Mouse (Mus musculus): ENCODE measurements at regions not wholly inside any gene's neighbourhood (a gene's known extent, or its start where the extent isn't known, plus 50 kb on each side); places are given as distances from the start of the nearest gene placed in this dataset.

DNA sequence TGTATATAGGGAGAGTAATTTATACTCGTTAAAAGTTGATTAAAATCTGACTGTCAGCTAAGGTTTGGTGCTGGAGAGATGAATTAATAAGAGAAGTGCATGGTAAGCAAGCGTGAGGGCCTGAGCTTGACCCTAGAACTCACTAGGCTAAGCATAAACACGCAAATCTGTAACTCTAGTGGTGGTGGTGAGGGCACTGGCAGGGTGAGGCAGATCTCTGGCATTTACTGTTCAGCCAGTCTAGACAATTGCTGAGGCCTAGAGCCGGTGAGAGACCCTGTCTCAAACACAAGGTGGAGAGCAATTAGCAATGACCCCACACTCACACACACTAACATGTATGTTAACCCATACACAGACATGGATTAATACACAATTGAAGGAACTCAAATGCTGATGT lies 544.0 kb upstream of the Pdzrn3 start:
- H3K27ac ChIP-seq (ENCODE audit: insufficient read depth, low read depth, low read length, poor library complexity, severe bottlenecking): no peak overlapping the region
- H3K4me3 ChIP-seq (ENCODE audit: insufficient read depth in 1 of 2, low read depth in 1 of 2, low read length in 2 of 2, poor library complexity in 1 of 2, severe bottlenecking in 1 of 2): no peak overlapping the region
- in situ Hi-C loops (cut with MboI; ENCODE audit: low sequenced_read_pairs in 2 of 2, unreplicated experiment in 2 of 2): no loop called here
- H3K4me1 ChIP-seq (ENCODE audit: control insufficient read depth in 2 of 2, insufficient read depth in 2 of 2, low read length in 2 of 2, poor library complexity in 1 of 2): no peaks in the 10 kb centered on the region
- H3K9ac ChIP-seq (ENCODE audit: insufficient read depth, low read depth, low read length, poor library complexity, severe bottlenecking): no peak overlapping the region
- H3K9me3 ChIP-seq (ENCODE audit: control insufficient read depth, insufficient read depth, low read depth, low read length): no peaks in the 10 kb centered on the region
- TF ChIP-seq ZNF384 (IDR thresholded peaks at IDR 0.05; ENCODE audit: low read depth, low read length) (no peak), ZC3H11A (IDR thresholded peaks at IDR 0.05; ENCODE audit: borderline replicate concordance, low read depth, low read length) (no peak), HCFC1 (IDR thresholded peaks at IDR 0.05; ENCODE audit: borderline replicate concordance, insufficient read depth, low read length) (no peak), CHD2 (IDR thresholded peaks at IDR 0.05; ENCODE audit: low read depth, low read length) (no peak), MAFK (IDR thresholded peaks at IDR 0.05; ENCODE audit: insufficient read depth, low read depth, low read length) (no peak)
- no peak for DNase-seq (ENCODE audit: low read depth, low spot score)
- no peaks in the 10 kb centered on the region for H3K36me3 ChIP-seq (ENCODE audit: control insufficient read depth, insufficient read depth, low read length, poor library complexity, severe bottlenecking)

DNA sequence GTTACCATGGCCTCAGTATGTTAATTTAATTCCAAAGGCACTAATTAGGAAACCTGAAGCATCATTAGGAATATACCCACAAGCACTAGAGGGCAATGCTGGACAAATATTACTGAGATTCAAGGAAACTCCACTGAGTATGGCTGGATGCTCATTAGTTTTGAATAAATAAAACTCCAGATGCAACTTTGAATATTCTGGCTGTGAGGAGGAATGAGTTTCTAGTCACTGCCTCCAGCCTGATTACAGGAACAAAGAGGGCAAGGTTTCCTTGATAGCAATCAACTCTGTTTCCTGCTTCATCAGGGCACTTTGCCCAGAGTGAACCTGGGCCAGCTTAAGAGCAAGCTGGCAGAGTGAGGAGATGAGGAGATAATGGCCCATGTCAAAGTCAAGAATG lies 543.5 kb upstream of the Pdzrn3 start:
- Histone ChIP-seq H3K36me3 (ENCODE audit: control insufficient read depth, insufficient read depth, low read length, poor library complexity, severe bottlenecking) (no peaks in the 10 kb centered on the region), H3K27ac (ENCODE audit: insufficient read depth, low read depth, low read length, poor library complexity, severe bottlenecking) (no peak overlapping the region), H3K4me3 (ENCODE audit: insufficient read depth in 1 of 2, low read depth in 1 of 2, low read length in 2 of 2, poor library complexity in 1 of 2, severe bottlenecking in 1 of 2) (no peak overlapping the region), H3K4me1 (ENCODE audit: control insufficient read depth in 2 of 2, insufficient read depth in 2 of 2, low read length in 2 of 2, poor library complexity in 1 of 2) (no peaks in the 10 kb centered on the region), H3K9me3 (ENCODE audit: control insufficient read depth, insufficient read depth, low read depth, low read length) (no peaks in the 10 kb centered on the region), H3K9ac (ENCODE audit: insufficient read depth, low read depth, low read length, poor library complexity, severe bottlenecking) (no peak overlapping the region)
- no peak for DNase-seq (ENCODE audit: low read depth, low spot score)
- in situ Hi-C loops (cut with MboI; ENCODE audit: low sequenced_read_pairs in 2 of 2, unreplicated experiment in 2 of 2): no loop called here
- TF ChIP-seq HCFC1 (IDR thresholded peaks at IDR 0.05; ENCODE audit: borderline replicate concordance, insufficient read depth, low read length) (no peak), ZC3H11A (IDR thresholded peaks at IDR 0.05; ENCODE audit: borderline replicate concordance, low read depth, low read length) (no peak), CHD2 (IDR thresholded peaks at IDR 0.05; ENCODE audit: low read depth, low read length) (no peak), ZNF384 (IDR thresholded peaks at IDR 0.05; ENCODE audit: low read depth, low read length) (no peak), MAFK (IDR thresholded peaks at IDR 0.05; ENCODE audit: insufficient read depth, low read depth, low read length) (no peak)

DNA sequence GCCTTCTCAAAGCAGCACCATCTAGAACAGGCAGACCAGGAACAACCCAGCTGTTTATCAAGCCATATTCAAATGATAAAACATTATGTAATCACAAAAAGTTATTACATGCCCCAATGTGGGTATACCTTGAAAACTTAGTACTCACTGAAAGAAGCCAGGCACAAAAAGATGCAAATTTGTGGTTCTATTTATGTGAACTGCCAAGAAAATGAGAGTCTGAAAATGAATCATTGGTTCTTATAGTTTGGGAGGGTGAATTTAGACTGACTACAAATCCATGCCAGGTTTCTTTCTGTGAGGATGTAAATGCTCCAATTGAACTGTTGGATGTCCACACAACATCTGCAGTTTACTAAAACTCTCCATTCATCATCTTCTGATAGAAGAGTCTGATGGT lies 541.2 kb upstream of the Pdzrn3 start:
- in situ Hi-C loops (cut with MboI; ENCODE audit: low sequenced_read_pairs in 2 of 2, unreplicated experiment in 2 of 2): no loop called here

DNA sequence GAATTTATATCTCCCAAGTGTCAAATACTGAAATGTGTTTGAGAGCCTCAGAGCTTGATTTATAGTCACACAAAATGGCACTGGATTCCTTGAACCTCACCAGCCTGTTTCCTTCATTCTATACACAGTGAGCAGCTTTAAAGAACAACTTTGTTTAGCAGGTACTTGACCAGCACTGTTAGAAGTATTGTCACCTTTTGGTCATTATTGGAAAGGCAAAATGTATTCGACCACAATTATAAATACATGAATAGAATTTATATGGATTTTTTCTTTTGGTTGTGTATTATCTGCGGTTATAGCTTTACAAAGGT lies 527.3 kb upstream of the Pdzrn3 start:
- DNase-seq (ENCODE audit: low read depth, low spot score): no peak
- no peaks in the 10 kb centered on the region for H3K4me1 ChIP-seq (ENCODE audit: control insufficient read depth in 2 of 2, insufficient read depth in 2 of 2, low read length in 2 of 2, poor library complexity in 1 of 2)
- H3K4me3 ChIP-seq (ENCODE audit: insufficient read depth in 1 of 2, low read depth in 1 of 2, low read length in 2 of 2, poor library complexity in 1 of 2, severe bottlenecking in 1 of 2): no peak overlapping the region
- TF ChIP-seq ZNF384 (IDR thresholded peaks at IDR 0.05; ENCODE audit: low read depth, low read length) (no peak), HCFC1 (IDR thresholded peaks at IDR 0.05; ENCODE audit: borderline replicate concordance, insufficient read depth, low read length) (no peak), ZC3H11A (IDR thresholded peaks at IDR 0.05; ENCODE audit: borderline replicate concordance, low read depth, low read length) (no peak), CHD2 (IDR thresholded peaks at IDR 0.05; ENCODE audit: low read depth, low read length) (no peak), MAFK (IDR thresholded peaks at IDR 0.05; ENCODE audit: insufficient read depth, low read depth, low read length) (no peak)
- no peaks in the 10 kb centered on the region for H3K9me3 ChIP-seq (ENCODE audit: control insufficient read depth, insufficient read depth, low read depth, low read length)
- no peaks in the 10 kb centered on the region for H3K36me3 ChIP-seq (ENCODE audit: control insufficient read depth, insufficient read depth, low read length, poor library complexity, severe bottlenecking)
- in situ Hi-C loops (cut with MboI; ENCODE audit: low sequenced_read_pairs in 2 of 2, unreplicated experiment in 2 of 2): no loop called here
- H3K9ac ChIP-seq (ENCODE audit: insufficient read depth, low read depth, low read length, poor library complexity, severe bottlenecking): no peak overlapping the region
- H3K27ac ChIP-seq (ENCODE audit: insufficient read depth, low read depth, low read length, poor library complexity, severe bottlenecking): no peak overlapping the region

More for the DNA sequence above, 541.2 kb upstream of the Pdzrn3 start:
- H3K9ac ChIP-seq (ENCODE audit: insufficient read depth, low read depth, low read length, poor library complexity, severe bottlenecking): no peak overlapping the region
- no peak overlapping the region for H3K27ac ChIP-seq (ENCODE audit: insufficient read depth, low read depth, low read length, poor library complexity, severe bottlenecking)
- H3K36me3 ChIP-seq (ENCODE audit: control insufficient read depth, insufficient read depth, low read length, poor library complexity, severe bottlenecking): no peaks in the 10 kb centered on the region
- TF ChIP-seq CHD2 (IDR thresholded peaks at IDR 0.05; ENCODE audit: low read depth, low read length) (no peak), HCFC1 (IDR thresholded peaks at IDR 0.05; ENCODE audit: borderline replicate concordance, insufficient read depth, low read length) (no peak), ZNF384 (IDR thresholded peaks at IDR 0.05; ENCODE audit: low read depth, low read length) (no peak), ZC3H11A (IDR thresholded peaks at IDR 0.05; ENCODE audit: borderline replicate concordance, low read depth, low read length) (no peak), MAFK (IDR thresholded peaks at IDR 0.05; ENCODE audit: insufficient read depth, low read depth, low read length) (no peak)
- no peak for DNase-seq (ENCODE audit: low read depth, low spot score)
- no peak overlapping the region for H3K4me3 ChIP-seq (ENCODE audit: insufficient read depth in 1 of 2, low read depth in 1 of 2, low read length in 2 of 2, poor library complexity in 1 of 2, severe bottlenecking in 1 of 2)
- no peaks in the 10 kb centered on the region for H3K9me3 ChIP-seq (ENCODE audit: control insufficient read depth, insufficient read depth, low read depth, low read length)
- no peaks in the 10 kb centered on the region for H3K4me1 ChIP-seq (ENCODE audit: control insufficient read depth in 2 of 2, insufficient read depth in 2 of 2, low read length in 2 of 2, poor library complexity in 1 of 2)

Data from ES-E14 (cell line).